Mouse (Mus musculus) bone marrow, adult 2 months (tissue): ENCODE measurements around the gene Thap8.

Experiments used
- CTCF ChIP-seq: fragments of 200-500 bp; IDR thresholded peaks from 2 replicates; pipeline ENCODE4 v1.5.1; 2011; ENCODE audit warnings: low read length, control low read depth; ENCODE audit not compliant: control insufficient read depth, insufficient read depth
- POLR2A ChIP-seq: fragments of 200-500 bp; IDR thresholded peaks from 2 replicates; pipeline ENCODE4 v1.6.1; 2011; ENCODE audit warnings: low read depth, mild to moderate bottlenecking, control low read depth, low read length, borderline replicate concordance; ENCODE audit not compliant: control insufficient read depth

GRCm38 (mm10) chr7:30339432-30340109 is 59.7 kb downstream of the Thap8 start:
- no peak for TF ChIP-seq CTCF
- TF ChIP-seq POLR2A: no peak
